Mouse (Mus musculus) C2C12 (cell line): ENCODE data around the gene Igsf11. TPM values are rescaled to one million over a fixed set of nuclear protein-coding genes. Genes with fewer than 3 reads are reported as not detected.

ENCODE experiments used
- H3K27me3 ChIP-seq: one replicate; pipeline ENCODE4 v1.6.1; 2011; ENCODE audit not compliant: control insufficient read depth, insufficient read depth, insufficient read length
- H3K36me3 ChIP-seq: one replicate; pipeline ENCODE4 v1.6.1; 2011; ENCODE audit not compliant: control insufficient read depth, insufficient read depth
- H3K4me3 ChIP-seq: one replicate; pipeline ENCODE4 v1.5.1; 2011; ENCODE audit warnings: mild to moderate bottlenecking, control low read depth; ENCODE audit not compliant: poor library complexity, insufficient read depth, severe bottlenecking
- H3K79me2 ChIP-seq: one replicate; pipeline ENCODE4 v1.6.1; 2011; ENCODE audit not compliant: control insufficient read depth, insufficient read depth
- H3K79me3 ChIP-seq: one replicate; pipeline ENCODE4 v1.6.1; 2011; ENCODE audit warnings: low read depth, control low read depth
- H3ac ChIP-seq: one replicate; pipeline ENCODE3; 2011; ENCODE audit warnings: low read depth; ENCODE audit not compliant: control insufficient read depth, insufficient read length
- CEBPB ChIP-seq: IDR thresholded peaks from one replicate; pipeline ENCODE4 v1.6.1; 2011; ENCODE audit warnings: low read depth, mild to moderate bottlenecking, control low read depth, moderate library complexity
- CTCF ChIP-seq: IDR thresholded peaks from one replicate; pipeline ENCODE4 v1.5.1; 2011; ENCODE audit not compliant: control insufficient read depth, insufficient read depth, insufficient read length
- FOSL1 ChIP-seq: IDR thresholded peaks from one replicate; pipeline ENCODE4 v1.8.0; 2011; ENCODE audit warnings: mild to moderate bottlenecking, low read length; ENCODE audit not compliant: poor library complexity, insufficient read depth, severe bottlenecking
- MAX ChIP-seq: IDR thresholded peaks from one replicate; pipeline ENCODE4 v1.6.1; 2011; ENCODE audit warnings: mild to moderate bottlenecking, control low read depth
- MYOD1 ChIP-seq: IDR thresholded peaks from one replicate; pipeline ENCODE4 v1.6.1; 2011; ENCODE audit warnings: low read depth; ENCODE audit not compliant: control insufficient read depth, insufficient read length
- MYOG ChIP-seq: IDR thresholded peaks from one replicate; pipeline ENCODE4 v1.6.1; 2011; ENCODE audit not compliant: control insufficient read depth, insufficient read length; ENCODE audit errors: extremely low read depth
- USF1 ChIP-seq: IDR thresholded peaks from one replicate; pipeline ENCODE4 v1.6.1; 2011; ENCODE audit warnings: low read depth, mild to moderate bottlenecking, control low read depth, moderate library complexity
- polyA plus RNA-seq: library from polyadenylated mRNA; unstranded; fragments of >200 nt; fragmentation: generic; extraction: Trizol; gene quantifications from one replicate; pipeline ENCODE4 v1.2.1, GENCODE M21; 2012; ENCODE audit warnings: missing spikeins

Gene Igsf11
- polyA plus RNA-seq, 1 experiment: 7.7 TPM

DNA sequence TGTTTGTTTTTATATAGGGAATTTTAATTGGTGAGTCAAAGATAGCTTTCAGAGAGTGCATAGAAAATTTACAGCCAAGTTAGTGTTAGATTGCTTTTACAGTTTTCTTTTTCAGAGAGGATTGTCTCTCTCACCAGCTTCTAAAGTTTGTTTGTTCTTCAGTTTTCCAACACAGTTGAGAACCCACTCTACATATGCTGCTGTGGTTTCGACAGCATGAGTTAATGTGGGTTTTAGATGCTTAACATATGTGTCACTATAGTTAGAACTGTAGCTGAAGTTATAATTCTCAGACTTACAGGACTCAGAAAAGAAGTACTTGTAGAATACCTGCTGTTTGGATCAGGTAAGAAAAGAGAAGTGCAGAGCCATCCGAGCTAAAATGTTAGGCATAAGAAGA, 25.6 kb downstream of the Igsf11 start:
- H3K79me2 ChIP-seq: no peaks in the 10 kb centered on the region

DNA sequence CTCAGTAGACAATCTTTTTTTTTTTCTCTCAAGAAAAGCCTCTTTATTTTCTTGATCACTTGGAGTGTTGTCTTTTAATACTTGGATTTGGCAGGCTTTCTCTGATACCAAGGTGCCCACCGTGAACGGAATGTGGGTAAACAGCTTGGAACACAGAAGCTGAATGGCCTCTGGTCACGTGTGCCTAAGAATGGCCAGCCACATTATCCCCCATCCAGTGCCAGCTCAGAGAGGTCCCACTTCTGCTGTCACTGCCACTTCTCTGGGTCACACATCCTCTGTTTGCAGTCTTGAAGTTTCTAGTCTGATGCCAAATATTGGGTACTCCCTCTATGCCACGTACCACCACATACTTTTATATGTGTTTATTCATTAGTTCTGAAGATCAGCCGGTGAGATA, 28.0 kb downstream of the Igsf11 start:
- H3K36me3 ChIP-seq: no peaks in the 10 kb centered on the region
- TF ChIP-seq USF1: no peak
- no peak for TF ChIP-seq FOSL1
- no peak for TF ChIP-seq CEBPB
- TF ChIP-seq MYOG: no peak
- no peak for TF ChIP-seq MYOD1
- TF ChIP-seq MAX: no peak
- TF ChIP-seq CTCF: no peak
- no peaks in the 10 kb centered on the region for H3K79me3 ChIP-seq
- H3ac ChIP-seq: no peak overlapping the region
- no peaks in the 10 kb centered on the region for H3K27me3 ChIP-seq
- no peak overlapping the region for H3K4me3 ChIP-seq
- H3K79me2 ChIP-seq: no peaks in the 10 kb centered on the region

More for the DNA sequence above, 25.6 kb downstream of the Igsf11 start:
- no peaks in the 10 kb centered on the region for H3K27me3 ChIP-seq
- no peaks in the 10 kb centered on the region for H3K79me3 ChIP-seq
- H3ac ChIP-seq: no peak overlapping the region
- no peaks in the 10 kb centered on the region for H3K36me3 ChIP-seq
- TF ChIP-seq MAX (no peak), MYOD1 (no peak), MYOG (no peak), CTCF (no peak), USF1 (no peak), FOSL1 (no peak), CEBPB (no peak)
- H3K4me3 ChIP-seq: no peak overlapping the region

DNA sequence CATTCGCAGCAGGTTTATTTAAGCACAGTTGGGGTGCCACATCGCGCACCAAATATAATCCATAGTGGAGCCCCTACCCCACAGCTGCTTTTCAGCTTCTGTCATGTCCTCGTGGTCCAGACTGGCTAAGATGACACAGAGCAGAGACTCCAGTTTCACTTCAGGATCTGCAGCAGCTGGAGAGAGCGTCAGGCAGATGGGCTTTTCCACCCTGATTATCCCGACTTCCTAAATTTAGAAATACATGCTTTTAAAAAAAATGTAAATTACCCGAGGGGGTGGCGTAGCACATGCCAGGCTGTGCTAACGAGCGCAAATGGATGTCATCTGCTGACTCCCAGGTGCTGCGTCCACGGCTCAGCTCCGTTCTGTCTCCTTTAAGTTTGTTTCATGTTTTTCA, 32.5 kb downstream of the Igsf11 start:
- no peaks in the 10 kb centered on the region for H3K79me2 ChIP-seq
- TF ChIP-seq MYOG (no peak), USF1 (no peak), MYOD1 (no peak), CEBPB (no peak), MAX (no peak), FOSL1 (no peak), CTCF (no peak)
- H3K79me3 ChIP-seq: no peaks in the 10 kb centered on the region
- no peak overlapping the region for H3ac ChIP-seq
- no peaks in the 10 kb centered on the region for H3K27me3 ChIP-seq
- H3K4me3 ChIP-seq: no peak overlapping the region
- H3K36me3 ChIP-seq: no peaks in the 10 kb centered on the region

DNA sequence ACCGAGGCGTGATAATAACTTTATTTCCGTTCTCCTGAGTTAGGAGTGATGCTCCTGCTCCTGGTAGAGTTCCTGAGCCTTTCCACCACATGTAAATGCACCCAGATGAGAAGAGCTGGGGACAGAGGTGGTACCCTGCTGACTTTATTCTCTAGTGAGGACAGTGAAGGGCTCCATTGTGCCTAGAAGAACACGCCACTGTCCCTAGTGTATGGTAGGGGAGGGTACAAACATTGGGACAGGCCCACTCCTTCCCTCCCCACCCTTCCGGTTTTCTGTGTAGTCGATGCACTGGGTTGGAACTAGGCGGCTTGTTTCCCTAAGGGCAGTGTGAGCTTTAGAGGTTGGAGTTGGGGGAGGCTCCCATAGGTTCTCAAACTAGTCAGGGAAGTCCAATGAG, 36.3 kb downstream of the Igsf11 start:
- H3K79me3 ChIP-seq: no peaks in the 10 kb centered on the region
- no peak overlapping the region for H3ac ChIP-seq
- no peaks in the 10 kb centered on the region for H3K79me2 ChIP-seq
- H3K4me3 ChIP-seq: no peak overlapping the region
- no peaks in the 10 kb centered on the region for H3K36me3 ChIP-seq
- no peaks in the 10 kb centered on the region for H3K27me3 ChIP-seq
- TF ChIP-seq MAX (no peak), CEBPB (no peak), MYOG (no peak), MYOD1 (no peak), USF1 (no peak), FOSL1 (no peak)

DNA sequence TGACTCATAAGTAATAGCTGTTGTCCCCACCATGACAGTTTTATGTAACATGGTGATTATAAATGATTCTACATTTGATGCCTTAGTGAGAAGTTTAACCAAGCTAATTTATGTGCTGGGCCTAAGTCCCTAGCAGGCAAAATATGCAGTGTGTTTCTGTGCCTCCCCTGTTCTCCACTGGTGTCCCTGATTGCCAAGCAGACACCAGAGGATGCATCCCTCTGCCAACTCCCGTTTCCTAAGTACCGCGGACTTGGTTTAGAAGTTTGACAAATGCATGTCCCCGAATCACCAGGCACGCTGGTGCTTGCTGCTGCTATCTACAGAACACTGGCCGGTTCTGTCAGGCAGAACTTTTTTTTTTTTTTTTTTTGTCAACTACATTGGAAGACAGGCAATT, 39.0 kb downstream of the Igsf11 start:
- H3K79me2 ChIP-seq: no peaks in the 10 kb centered on the region
- no peaks in the 10 kb centered on the region for H3K79me3 ChIP-seq
- H3ac ChIP-seq: no peak overlapping the region
- H3K36me3 ChIP-seq: no peaks in the 10 kb centered on the region
- TF ChIP-seq CTCF: no peak
- no peak for TF ChIP-seq MAX
- no peak for TF ChIP-seq MYOG
- no peak for TF ChIP-seq USF1
- H3K4me3 ChIP-seq: no peak overlapping the region
- H3K27me3 ChIP-seq: no peaks in the 10 kb centered on the region

DNA sequence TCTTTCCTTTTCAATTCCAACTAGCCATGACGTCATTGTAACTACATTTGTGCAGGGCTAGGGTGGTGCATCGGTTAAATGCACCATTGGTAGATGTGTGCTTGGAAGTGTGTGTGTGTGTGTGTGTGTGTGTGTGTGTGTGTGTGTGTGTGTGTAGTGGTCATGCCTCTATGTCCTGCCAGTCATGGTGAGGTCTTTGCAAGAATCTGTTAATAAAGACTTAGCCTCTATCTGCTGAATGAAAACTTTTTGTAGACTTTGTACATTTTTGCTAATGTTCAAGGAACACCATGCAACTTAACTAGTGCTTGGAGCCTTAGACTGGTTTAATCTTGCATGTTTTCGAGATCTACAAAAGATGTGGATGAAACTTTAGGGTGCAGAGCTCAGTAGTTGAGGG, 48.3 kb downstream of the Igsf11 start:
- no peak overlapping the region for H3K4me3 ChIP-seq
- no peak for TF ChIP-seq USF1
- TF ChIP-seq MYOD1: no peak
- TF ChIP-seq MYOG: no peak
- no peaks in the 10 kb centered on the region for H3K79me2 ChIP-seq

More for the DNA sequence above, 48.3 kb downstream of the Igsf11 start:
- H3K36me3 ChIP-seq: no peaks in the 10 kb centered on the region
- H3K79me3 ChIP-seq: no peaks in the 10 kb centered on the region
- no peaks in the 10 kb centered on the region for H3K27me3 ChIP-seq
- H3ac ChIP-seq: no peak overlapping the region
